In the genomic region with DNA sequence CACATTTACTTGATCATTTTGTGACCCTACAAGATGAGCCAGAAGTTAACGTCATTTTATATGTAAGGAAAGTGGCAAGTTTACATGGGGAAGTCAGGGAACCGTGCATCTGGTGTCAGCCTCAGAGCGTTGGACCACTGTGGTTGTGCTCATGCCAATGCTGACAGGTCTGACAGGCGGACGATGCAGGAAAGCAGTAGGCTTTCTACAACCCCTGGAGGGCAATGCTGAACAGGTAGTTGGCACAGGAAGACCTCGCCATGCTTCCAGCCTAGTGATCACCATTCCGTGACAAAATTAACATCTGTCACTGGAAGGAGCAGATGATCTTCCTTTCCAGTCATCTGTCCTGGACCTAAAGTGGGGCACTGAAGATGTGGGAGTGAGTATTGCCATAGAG, we compare ENCODE assay signal across 11 mouse cellular contexts.
"Had no signal": no experiment of that assay in that cellular context is flagged by ENCODE, and none has a peak within 500 bp of the region (broad histone marks: within the 10 kb centered on the region; RNA-seq: fewer than 3 reads in every experiment).

No protein-coding gene starts in this region.

- ATAC-seq: liver, postnatal 0 days; lung, postnatal 0 days; midbrain, embryonic 16.5 days had no signal

- DNase-seq: liver, postnatal 0 days; lung, adult 2 months; lung, postnatal 14 days; lung, postnatal 36 days; midbrain, embryonic 14.5 days; right cerebral cortex, postnatal 14 days; thymus, adult 2 months; thymus, postnatal 25 days; thymus, postnatal 4 days had no signal
